In genomic region chr7:130213156-130213555, GRCm38 (mm10) we compare ENCODE assay signal across 21 mouse cellular contexts.
DNase-seq lines count a peak whose midpoint lies in the region; ATAC-seq and TF ChIP-seq lines count a peak whose summit lies in the region.
"Had no signal": no experiment of that assay in that cellular context is flagged by ENCODE, and none has a peak within 500 bp of the region (broad histone marks: within the 10 kb centered on the region; RNA-seq: fewer than 3 reads in every experiment).

No protein-coding gene starts in this region.

- peak overlapping the region; percentile 14; the same call in 1 of the 2 replicates for H3K27ac ChIP-seq in lung, postnatal 0 days (ENCODE audit: low read length)
- peak overlapping the region; percentile 26 for H3K27ac ChIP-seq in embryonic facial prominence, embryonic 10.5 days (replicated peaks)
- H3K27ac ChIP-seq in midbrain, embryonic 16.5 days (ENCODE audit: low read length) = no peak overlapping the region
- H3K27ac ChIP-seq: heart, embryonic 10.5 days; heart, embryonic 15.5 days; hindbrain, embryonic 10.5 days; hindbrain, embryonic 14.5 days; intestine, embryonic 15.5 days had no signal

- H3K9ac ChIP-seq in lung, postnatal 0 days (replicated peaks; ENCODE audit: low read depth) = no peak overlapping the region
- no peak overlapping the region for H3K9ac ChIP-seq in midbrain, embryonic 16.5 days (ENCODE audit: low read depth, low read length)
- H3K9ac ChIP-seq: heart, embryonic 15.5 days; hindbrain, embryonic 14.5 days; intestine, embryonic 15.5 days had no signal

- no peak for TF ChIP-seq CTCF in lung, postnatal 0 days (IDR thresholded peaks at IDR 0.05)

- H3K27me3 ChIP-seq in lung, postnatal 0 days (replicated peaks; ENCODE audit: insufficient read depth, low read length) = no peaks in the 10 kb centered on the region
- peaks cover 5% of the 10 kb centered on the region; the same call in 1 of the 2 replicates for H3K27me3 ChIP-seq in embryonic facial prominence, embryonic 10.5 days (replicated peaks; ENCODE audit: low read depth, poor library complexity, severe bottlenecking)
- no peaks in the 10 kb centered on the region; the same call in 1 of the 2 replicates for H3K27me3 ChIP-seq in midbrain, embryonic 16.5 days (ENCODE audit: control insufficient read depth, insufficient read depth, low read depth, low read length)
- H3K27me3 ChIP-seq: heart, embryonic 15.5 days; intestine, embryonic 15.5 days had no signal

- no peak for ATAC-seq in lung, postnatal 0 days
- no peak for ATAC-seq in midbrain, embryonic 16.5 days
- ATAC-seq: forebrain, embryonic 16.5 days; intestine, embryonic 15.5 days had no signal

- H3K4me2 ChIP-seq in lung, postnatal 0 days (replicated peaks; ENCODE audit: low read depth, low read length) = no peak overlapping the region
- no peak overlapping the region for H3K4me2 ChIP-seq in midbrain, embryonic 16.5 days (ENCODE audit: low read length)
- H3K4me2 ChIP-seq: heart, embryonic 15.5 days; hindbrain, embryonic 14.5 days; intestine, embryonic 15.5 days had no signal

- no peak for TF ChIP-seq EP300 in lung, postnatal 0 days (IDR thresholded peaks at IDR 0.05)

- WGBS in lung, postnatal 0 days = 84% methylated on average over 5 of the region's 5 CpGs
- 85% methylated on average over 5 of the region's 5 CpGs for WGBS in embryonic facial prominence, embryonic 10.5 days
- WGBS in midbrain, embryonic 16.5 days = 77% methylated on average over 5 of the region's 5 CpGs

- H3K4me3 ChIP-seq in lung, postnatal 0 days (ENCODE audit: low read depth, low read length) = no peak overlapping the region
- H3K4me3 ChIP-seq in embryonic facial prominence, embryonic 10.5 days = no peak overlapping the region
- no peak overlapping the region for H3K4me3 ChIP-seq in midbrain, embryonic 16.5 days (ENCODE audit: low read depth, low read length)
- H3K4me3 ChIP-seq: forebrain, embryonic 10.5 days; heart, embryonic 10.5 days; heart, embryonic 15.5 days; hindbrain, embryonic 10.5 days; intestine, embryonic 15.5 days had no signal

- H3K36me3 ChIP-seq in lung, postnatal 0 days (ENCODE audit: insufficient read depth, low read length) = no peaks in the 10 kb centered on the region
- peaks cover 61% of the 10 kb centered on the region for H3K36me3 ChIP-seq in embryonic facial prominence, embryonic 10.5 days (replicated peaks)
- H3K36me3 ChIP-seq in midbrain, embryonic 16.5 days (ENCODE audit: control insufficient read depth, insufficient read depth, low read length) = no peaks in the 10 kb centered on the region
- H3K36me3 ChIP-seq: heart, embryonic 15.5 days had no signal

- DNase-seq in lung, postnatal 0 days (ENCODE audit: low spot score) = no peak
- no peak for DNase-seq in lung, postnatal 36 days
- DNase-seq in embryonic facial prominence, embryonic 10.5 days (ENCODE audit: low spot score) = no peak
- peak; percentile 93 for DNase-seq in gonadal fat pad, adult 2 months (ENCODE audit: low read depth)
- DNase-seq in urinary bladder, postnatal 25 days (ENCODE audit: low spot score) = peak; percentile 38
- DNase-seq in kidney, postnatal 10 days = no peak
- DNase-seq: adrenal gland, adult 8-10 months; adrenal gland, postnatal 36 days; cerebellum, adult 11 months; cerebellum, adult 8-10 months; cerebellum, postnatal 25 days; gastrocnemius, postnatal 14 days; heart, adult 11 months had no signal

- peaks cover 3% of the 10 kb centered on the region; the same call in 1 of the 2 replicates for H3K4me1 ChIP-seq in lung, postnatal 0 days (ENCODE audit: insufficient read depth, low read depth, low read length)
- peaks cover 58% of the 10 kb centered on the region for H3K4me1 ChIP-seq in embryonic facial prominence, embryonic 10.5 days
- H3K4me1 ChIP-seq in midbrain, embryonic 16.5 days (ENCODE audit: control insufficient read depth, insufficient read depth, low read length) = peaks cover 13% of the 10 kb centered on the region

- H3K9me3 ChIP-seq in lung, postnatal 0 days (ENCODE audit: low read length) = no peaks in the 10 kb centered on the region
- H3K9me3 ChIP-seq in embryonic facial prominence, embryonic 10.5 days = no peaks in the 10 kb centered on the region
- no peaks in the 10 kb centered on the region for H3K9me3 ChIP-seq in midbrain, embryonic 16.5 days (replicated peaks; ENCODE audit: control insufficient read depth, low read length, poor library complexity, severe bottlenecking)
- H3K9me3 ChIP-seq: forebrain, embryonic 10.5 days; heart, embryonic 10.5 days; heart, embryonic 15.5 days; hindbrain, embryonic 10.5 days; intestine, embryonic 15.5 days had no signal

Comparison
In these comparisons a context has a peak if more than half of its experiments do, and no peak if none do; other contexts are left out.
1. DNase-seq: peak in gonadal fat pad, adult 2 months (single experiment) and urinary bladder, postnatal 25 days (single experiment); none in lung, postnatal 0 days (single experiment), lung, postnatal 36 days (single experiment), embryonic facial prominence, embryonic 10.5 days (single experiment) and kidney, postnatal 10 days (single experiment).